17 mouse cellular contexts compared by ENCODE assay signal in genomic region chr5:110550189-110550588, GRCm38 (mm10).
"Had no signal": no experiment of that assay in that cellular context is flagged by ENCODE, and none has a peak within 500 bp of the region (broad histone marks: within the 10 kb centered on the region; RNA-seq: fewer than 3 reads in every experiment).

No protein-coding gene starts in this region.

- DNase-seq: retina, postnatal 1 day; right cerebral cortex, adult 18-20 months; right cerebral cortex, postnatal 14 days; right cerebral cortex, postnatal 25 days; right cerebral cortex, postnatal 4 days; spleen, adult 18-20 months; thymus, adult 18-20 months; thymus, adult 2 months; thymus, postnatal 14 days; thymus, postnatal 25 days; thymus, postnatal 36 days; thymus, postnatal 4 days had no signal

- H3K4me1 ChIP-seq: stomach, embryonic 15.5 days had no signal

- H3K9me3 ChIP-seq: neural tube, embryonic 12.5 days; neural tube, embryonic 13.5 days; neural tube, embryonic 15.5 days; stomach, embryonic 15.5 days had no signal

- H3K4me3 ChIP-seq: neural tube, embryonic 12.5 days; neural tube, embryonic 13.5 days; neural tube, embryonic 15.5 days; stomach, embryonic 15.5 days had no signal

- H3K4me2 ChIP-seq: neural tube, embryonic 12.5 days; neural tube, embryonic 13.5 days; neural tube, embryonic 15.5 days; stomach, embryonic 15.5 days had no signal

- H3K27ac ChIP-seq: neural tube, embryonic 12.5 days; neural tube, embryonic 13.5 days; neural tube, embryonic 15.5 days; stomach, embryonic 15.5 days; stomach, postnatal 0 days had no signal

- H3K9ac ChIP-seq: neural tube, embryonic 12.5 days; neural tube, embryonic 13.5 days; neural tube, embryonic 15.5 days; stomach, embryonic 15.5 days had no signal

- H3K36me3 ChIP-seq: neural tube, embryonic 12.5 days; neural tube, embryonic 13.5 days; neural tube, embryonic 15.5 days; stomach, embryonic 15.5 days had no signal
